Mouse (Mus musculus): ENCODE results near the gene Trhr2. TPM values are rescaled to one million over a fixed set of nuclear protein-coding genes. Genes with fewer than 3 reads are reported as not detected.

Trhr2 gene
- total RNA-seq, 2 experiments from 2014 or later = not detected

DNA sequence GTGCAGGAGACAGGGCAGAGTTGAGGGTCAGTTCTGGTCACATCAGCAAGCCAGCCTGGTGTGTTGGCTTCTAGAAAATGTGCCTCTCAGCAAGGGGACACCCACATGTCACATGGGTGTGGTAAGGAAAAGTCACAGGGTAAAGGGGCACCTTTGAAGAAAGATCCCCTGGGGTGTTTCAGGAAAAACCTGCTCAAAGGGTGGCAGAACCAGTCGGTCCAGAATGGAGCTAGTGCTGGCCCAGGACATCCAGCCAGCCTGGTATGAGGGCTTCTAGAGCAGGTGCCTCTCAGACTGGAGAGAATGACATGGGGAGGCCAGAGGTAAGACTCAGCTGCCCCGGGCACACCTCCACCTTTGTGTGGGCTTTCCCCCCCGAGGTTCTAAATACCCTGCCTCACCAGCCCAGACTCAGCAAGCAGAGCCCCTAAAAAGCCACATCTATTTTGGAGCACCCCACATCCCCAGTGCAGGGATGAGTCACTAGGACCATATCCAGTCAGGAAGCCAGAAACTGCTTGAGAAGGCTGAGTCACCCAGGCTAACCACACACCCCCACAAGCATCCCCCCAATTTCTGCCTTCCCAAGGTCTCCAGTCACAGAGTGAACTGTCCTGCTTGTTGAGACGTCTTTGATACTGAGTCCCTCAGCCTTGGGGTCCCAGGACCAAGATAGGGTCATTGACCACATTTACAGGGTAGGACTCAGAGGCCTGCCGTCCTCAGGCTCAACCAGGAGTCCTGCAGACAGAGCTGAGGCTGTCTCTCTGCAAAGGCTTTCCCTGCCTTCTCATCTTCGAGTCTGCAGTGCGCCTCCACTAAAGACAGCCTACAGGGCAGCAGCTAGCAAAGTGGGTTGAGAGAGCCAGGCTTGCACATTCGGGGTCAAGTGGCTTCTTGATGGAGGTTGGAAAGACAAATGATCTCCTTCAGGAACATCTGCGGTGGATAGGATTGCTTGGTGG, 4.6 kb downstream of the Trhr2 start:
- DNase-seq = no peak
- intact Hi-C loops (cut with DNase I) = no loop called here

DNA sequence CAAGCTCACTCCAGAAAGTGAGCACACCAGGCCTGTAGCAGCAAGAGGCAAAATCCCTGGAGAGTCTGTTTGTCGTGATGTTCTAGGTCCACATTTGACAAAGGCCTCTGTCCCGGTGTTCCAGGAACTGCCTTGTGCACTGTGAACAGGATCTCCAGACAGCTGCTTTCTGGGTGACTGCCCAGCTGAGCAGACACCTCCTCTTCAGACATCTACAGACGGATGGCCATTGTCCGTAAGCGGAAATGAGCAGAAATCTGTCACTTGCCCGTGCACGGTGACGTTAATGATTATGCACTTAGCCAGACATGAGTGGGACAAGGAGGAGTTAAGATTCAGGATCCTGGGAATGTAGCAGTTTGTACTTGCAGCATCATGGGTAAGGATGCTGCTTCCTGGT, 6.4 kb downstream of the Trhr2 start:
- intact Hi-C loops (cut with DNase I) = no loop called here
- DNase-seq = no peak

DNA sequence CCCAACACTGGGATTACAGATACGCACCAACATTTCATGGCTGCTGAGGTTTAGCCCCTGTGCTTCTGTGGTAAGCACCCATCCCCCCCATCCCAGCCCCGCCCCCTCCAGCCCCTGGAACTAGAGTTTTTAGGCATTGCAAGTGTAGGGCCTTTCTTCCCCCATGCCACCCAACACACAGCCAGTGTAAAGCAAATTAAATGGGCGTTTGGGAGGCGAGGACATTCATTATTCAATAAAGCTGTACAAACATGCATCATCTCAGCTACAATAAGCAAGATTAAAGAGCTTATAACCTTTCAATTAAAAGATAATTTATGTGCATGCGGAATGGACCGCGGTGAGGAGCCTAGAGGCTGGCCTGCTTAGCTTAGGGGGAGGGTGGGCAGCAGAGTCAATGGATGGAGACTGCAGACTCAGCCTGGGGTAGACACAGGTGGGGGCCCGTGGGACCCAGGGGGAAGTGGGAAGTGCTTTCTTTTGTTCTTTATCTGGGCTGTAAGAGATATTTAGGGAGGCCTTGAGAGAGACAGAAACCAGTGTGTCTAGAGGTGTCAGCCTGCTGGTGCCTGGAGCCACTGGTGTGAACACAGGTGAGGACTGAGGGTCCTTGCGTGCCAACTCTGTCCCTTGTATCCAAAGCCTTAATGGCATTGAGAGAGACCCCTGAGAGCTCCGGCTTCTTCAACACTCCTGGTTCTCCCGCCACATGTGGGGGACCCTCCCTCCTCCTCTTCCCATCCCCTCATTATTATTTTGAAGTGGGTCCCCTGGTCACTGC, 10.0 kb downstream of the Trhr2 start:
- DNase-seq = no peak
- intact Hi-C loops (cut with DNase I) = no loop called here

DNA sequence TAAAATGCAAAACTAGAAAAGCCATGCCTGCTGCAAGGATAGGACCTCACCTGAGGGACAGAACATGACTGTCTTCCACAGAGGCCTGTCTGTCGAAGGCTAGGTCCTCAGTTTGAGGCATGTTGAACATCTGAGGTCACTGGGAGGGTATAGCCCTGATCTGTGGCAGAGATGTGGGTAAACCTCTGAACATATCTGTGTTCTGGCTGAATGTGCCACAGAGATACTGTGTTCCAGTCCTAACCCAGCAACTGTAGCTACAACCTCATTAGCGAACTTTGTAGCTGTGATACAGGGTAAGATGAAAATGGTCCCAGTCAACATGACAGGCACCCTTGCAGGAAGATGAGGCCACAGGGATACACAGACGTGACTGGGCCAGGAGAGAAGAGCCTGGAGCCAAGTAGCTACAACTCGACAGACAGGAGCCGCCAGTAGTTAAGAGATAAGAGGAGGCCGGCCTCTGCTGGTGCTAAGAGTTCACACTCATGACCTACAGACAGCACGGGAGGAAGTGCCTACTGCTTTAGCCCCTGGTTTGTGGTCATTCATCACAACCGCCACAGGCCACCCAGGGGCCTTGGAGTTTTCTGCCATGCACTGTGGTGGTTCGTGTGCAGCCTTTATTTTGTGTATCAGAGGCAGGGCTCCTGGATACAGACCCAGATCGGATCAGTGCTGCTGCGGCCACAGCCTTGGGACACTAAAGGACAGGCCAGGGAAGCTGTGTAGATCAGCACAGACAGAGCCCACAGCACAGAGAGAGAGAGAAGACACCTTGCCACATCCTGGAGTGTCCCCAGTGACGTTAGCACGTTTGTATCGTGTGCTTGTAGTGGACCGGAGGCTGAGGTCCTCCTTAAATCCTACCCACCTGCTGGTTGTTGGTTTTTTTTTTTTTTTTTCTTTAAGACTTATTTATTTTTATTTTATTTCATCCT, 10.9 kb downstream of the Trhr2 start:
- DNase-seq = peak in 1 of 2 experiments; percentile 40
- intact Hi-C loops (cut with DNase I) = no loop called here

DNA sequence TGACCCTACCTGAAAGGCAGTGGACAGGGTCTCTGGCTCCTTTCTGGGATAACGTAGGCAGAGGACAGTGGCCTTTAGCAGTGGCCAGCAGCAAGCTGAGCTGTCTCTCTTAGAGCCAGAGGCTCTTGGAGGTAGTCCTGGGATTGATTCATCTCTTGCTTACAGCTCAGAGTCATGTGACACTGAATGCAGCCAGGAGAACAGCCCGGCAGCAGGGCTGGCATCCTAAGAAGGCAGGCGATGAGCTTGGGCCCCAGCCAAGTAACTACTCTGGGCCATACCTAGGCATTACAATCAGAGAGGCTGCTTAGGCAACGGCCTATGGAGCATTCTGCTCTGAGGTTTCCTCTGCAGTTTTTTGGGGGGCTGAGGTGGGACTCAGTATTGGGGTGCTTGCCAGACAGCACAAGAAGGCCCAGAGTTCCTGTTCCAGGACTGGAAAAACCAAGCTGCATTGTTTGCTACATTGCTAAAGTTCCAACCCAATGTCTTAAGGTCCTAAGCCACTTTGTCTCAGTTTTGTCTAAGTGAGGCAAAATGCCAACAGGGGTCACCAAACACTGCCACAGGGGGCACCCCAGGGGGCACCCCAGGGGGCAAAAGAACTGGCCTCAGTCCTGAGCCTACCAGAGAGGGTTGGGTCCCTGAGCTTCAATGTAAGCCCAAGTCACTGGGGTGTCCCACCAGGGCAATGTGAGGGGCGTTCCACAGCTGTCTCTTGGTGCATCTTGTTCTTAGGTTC, 12.6 kb downstream of the Trhr2 start:
- intact Hi-C loops (cut with DNase I) = no loop called here
- DNase-seq = peak in 1 of 2 experiments; percentile 67

DNA sequence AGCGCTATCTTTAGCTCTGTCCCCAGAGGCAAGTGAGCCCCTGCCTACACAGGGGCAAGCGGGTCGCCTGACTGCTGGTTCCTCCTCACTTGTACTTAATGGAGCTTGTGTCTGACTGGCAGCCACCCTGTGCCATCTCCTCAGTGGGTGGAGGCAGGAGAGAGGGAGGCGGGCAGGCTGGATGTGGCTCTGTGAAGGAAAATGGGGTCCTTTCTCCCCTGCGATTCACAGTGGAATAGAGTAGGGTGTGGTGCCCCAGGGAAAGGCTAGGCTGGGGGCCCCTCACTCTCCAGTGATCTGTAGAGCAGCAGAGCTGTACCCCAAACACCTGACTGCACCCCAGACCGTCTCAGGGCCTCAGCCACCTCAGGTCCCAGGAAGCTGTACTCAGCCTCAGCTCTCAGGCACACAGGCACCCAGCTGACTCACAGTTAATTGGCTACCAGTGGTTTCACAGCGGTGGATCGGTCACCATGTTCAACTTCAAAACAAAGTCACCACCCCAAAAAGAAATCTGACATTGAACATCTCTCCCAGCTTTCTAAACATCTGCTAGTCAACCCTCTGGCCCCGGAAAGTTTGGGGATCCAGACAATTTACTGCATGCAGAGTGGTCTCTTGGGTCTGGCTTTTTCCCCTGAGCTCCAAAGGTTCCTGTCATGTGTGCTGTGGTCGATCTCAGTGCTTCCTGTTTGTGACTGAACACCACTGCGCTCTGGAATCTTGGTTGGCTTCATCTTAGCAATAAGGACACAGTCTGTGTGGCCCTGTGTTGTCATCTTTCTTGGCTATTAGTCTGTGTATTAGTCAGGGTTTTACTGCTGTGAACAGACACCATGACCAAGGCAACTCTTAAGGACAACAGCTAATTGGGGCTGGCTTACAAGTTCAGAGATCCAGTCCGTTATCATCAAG, 15.1 kb downstream of the Trhr2 start:
- DNase-seq = no peak
- intact Hi-C loops (cut with DNase I) = loop anchor here (2.0 kb wide), 1 partner anchor 23 kb away; no protein-coding TSS in a partner anchor

DNA sequence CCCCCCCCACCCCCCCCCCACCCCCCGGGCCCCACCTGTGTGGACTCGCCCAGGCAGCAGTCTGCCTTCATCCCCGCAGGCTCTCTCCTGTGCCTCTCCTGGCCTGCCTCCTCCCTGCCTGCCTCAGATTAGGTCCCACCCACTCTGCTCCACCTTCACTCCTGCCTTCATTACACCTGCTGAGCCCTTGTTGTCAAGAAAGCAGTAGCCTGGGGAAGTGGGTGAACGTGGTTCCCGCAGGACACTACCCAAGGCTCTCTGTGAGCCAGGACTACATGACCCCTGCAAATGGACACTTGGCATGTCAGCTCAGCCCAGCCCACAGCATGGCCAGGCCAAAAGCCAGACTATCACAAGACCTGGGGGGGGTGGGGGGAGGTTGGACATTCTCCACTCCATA, 16.3 kb downstream of the Trhr2 start:
- no peak for DNase-seq
- intact Hi-C loops (cut with DNase I) = loop anchor here (2.0 kb wide), 1 partner anchor 25 kb away; no protein-coding TSS in a partner anchor

DNA sequence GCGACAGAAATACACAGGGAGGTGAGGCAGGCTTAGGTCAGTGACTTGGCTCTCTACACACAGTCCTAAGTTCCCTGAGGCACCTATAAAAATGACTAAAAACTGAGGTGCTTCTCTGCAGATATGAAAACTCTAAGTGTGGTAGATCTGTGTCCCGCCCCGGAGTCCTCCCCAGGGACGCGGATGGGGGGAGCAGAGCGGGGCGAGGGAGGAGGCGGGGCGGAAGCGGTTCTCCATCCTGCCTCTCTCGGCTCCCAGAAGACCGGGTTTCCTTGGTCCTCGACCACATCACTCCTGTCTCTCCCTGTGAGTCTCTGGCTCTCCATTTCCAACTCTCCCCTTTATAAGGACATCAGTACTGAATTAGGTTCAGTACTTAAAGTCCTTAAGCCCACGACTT, 16.8 kb downstream of the Trhr2 start:
- DNase-seq = peak; percentile 46 to 60
- intact Hi-C loops (cut with DNase I) = loop anchor here (2.0 kb wide), 1 partner anchor 25 kb away; no protein-coding TSS in a partner anchor

DNA sequence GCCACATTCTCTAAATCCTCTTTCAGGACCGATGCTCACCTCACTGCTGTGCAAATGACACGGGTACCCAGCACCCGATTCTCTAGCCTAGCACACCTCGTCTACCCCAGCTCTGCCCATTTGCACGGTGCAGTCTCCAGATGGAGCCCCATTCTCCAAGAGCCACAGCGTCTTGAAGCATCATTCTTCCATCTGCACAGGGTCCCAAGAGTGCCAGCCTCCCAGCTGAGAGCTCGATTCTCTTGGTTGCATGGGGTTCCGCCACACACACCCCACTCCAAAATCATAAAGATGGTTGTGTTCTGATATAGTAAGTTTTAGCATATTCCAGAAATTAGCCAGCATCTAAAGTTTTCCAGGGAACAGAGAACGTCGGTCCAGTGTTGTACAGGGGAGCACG, 17.2 kb downstream of the Trhr2 start:
- no peak for DNase-seq
- intact Hi-C loops (cut with DNase I) = no loop called here

DNA sequence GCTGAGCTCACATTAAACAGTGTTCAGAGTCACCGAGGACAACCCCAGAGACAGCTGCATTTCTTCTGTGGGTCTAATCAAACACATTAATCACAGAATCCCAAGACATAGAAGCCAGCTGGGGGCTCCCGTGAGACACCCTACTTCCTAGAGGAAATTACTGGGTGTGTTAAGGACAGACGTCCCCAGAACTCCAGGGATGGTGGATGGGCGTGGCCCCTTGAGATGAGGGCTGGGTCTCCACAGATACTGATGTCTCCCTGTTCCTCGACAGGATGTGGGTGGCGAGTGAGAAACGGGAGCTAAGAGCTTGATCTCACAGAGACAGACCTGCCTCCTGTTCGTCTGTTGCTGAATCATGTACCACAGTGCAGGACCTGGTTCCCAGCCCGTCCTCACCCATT, 17.7 kb downstream of the Trhr2 start:
- intact Hi-C loops (cut with DNase I) = no loop called here
- DNase-seq = peak; percentile 65 to 71

DNA sequence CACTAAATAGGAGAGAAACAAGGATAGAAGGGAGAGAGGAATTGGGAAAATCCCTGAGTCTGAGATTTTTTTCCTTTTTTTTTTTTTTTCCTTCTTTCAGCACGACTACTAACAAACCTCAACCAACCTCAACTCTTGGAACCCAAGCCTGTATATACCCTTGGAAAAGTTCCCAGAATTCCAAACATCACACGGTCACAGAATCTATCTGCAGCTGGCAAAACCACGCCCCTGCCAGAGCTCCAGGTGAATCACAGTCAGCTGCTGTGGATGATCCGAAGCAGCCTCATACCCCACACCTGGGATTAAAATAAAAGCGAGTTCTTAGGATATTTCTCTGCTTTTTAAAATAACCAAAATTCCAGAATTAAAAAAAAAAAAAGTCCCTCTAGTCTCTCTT, 18.2 kb downstream of the Trhr2 start:
- no peak for DNase-seq
- intact Hi-C loops (cut with DNase I) = no loop called here

DNA sequence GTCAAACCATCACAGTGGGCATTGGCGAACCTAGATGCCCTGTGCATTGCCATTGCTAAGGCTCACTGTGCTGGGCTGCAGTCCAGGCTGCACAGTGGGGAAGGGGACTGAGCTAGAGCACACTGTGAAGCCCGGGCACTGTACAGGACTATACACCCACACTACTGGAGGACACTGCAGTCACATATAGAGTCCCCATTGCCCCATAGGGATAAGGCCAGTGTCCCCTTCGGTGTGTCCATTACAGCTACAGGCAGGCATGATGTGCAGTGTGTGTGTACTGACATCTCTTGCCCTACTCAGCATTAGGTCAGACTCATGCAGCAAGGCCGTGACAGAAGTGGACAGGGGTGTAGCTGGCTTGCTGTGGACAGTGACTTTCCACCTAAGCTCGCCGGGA, 18.8 kb downstream of the Trhr2 start:
- no peak for DNase-seq
- intact Hi-C loops (cut with DNase I) = no loop called here

DNA sequence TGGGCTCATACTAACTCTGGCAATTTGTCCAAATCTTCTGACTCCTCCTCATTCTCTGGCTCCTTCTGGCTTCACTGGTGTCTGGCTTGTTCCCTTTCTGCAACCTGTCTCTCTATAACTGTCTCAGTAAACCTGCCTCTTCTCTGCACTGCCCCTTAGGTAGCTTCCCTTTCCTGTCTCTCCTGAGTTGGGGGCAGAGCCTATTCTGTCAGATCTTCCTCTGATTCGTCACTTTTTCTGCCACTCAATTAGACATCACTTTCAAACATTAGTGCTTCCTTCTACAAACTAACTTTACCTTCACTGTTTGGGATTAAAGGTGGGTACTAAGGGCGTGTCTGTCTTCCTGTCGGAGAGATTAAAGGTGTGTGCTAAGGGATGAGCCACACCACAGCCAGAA, 19.8 kb downstream of the Trhr2 start:
- intact Hi-C loops (cut with DNase I) = no loop called here
- no peak for DNase-seq

DNA sequence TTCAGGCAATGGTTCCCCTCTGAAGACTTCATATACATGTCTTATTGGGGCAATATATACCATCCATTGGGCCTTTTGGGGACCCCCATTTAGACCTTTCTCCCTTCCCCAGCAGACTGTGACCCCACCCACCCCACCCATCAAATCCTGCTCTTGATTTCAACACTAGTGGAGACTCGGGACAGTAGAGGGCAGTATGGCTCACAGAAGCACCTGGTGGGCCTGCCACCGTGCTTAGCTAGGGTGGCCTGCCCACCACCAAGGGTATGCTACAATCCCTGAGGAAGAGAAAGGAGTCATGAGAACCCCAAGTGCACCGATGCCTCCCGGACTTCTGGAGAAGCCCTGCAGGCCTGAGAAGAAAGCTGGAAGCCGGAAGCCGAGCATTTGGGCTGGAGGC, 21.7 kb downstream of the Trhr2 start:
- no peak for DNase-seq
- intact Hi-C loops (cut with DNase I) = no loop called here

DNA sequence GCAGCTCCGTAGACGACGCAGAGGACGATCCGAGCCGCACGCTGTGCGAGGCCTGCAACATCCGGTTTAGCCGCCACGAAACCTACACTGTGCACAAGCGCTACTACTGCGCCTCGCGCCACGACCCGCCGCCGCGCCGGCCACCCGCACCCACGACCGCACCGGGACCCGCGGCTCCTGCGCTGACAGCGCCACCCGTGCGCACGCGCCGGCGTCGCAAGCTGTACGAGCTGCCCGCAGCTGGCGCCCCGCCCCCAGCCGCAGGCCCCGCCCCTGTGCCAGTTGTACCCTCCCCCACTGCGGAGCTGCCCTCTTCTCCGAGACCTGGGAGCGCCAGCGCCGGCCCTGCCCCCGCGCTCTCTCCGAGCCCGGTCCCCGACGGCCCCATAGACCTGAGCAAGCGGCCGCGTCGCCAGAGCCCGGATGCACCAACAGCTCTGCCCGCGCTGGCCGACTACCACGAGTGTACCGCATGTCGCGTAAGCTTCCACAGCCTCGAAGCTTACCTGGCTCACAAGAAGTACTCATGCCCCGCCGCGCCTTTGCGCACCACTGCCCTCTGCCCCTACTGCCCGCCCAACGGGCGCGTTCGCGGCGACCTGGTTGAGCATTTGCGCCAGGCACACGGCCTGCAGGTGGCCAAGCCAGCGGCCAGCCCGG, 24.2 kb downstream of the Trhr2 start:
- intact Hi-C loops (cut with DNase I) = no loop called here
- DNase-seq = no peak

DNA sequence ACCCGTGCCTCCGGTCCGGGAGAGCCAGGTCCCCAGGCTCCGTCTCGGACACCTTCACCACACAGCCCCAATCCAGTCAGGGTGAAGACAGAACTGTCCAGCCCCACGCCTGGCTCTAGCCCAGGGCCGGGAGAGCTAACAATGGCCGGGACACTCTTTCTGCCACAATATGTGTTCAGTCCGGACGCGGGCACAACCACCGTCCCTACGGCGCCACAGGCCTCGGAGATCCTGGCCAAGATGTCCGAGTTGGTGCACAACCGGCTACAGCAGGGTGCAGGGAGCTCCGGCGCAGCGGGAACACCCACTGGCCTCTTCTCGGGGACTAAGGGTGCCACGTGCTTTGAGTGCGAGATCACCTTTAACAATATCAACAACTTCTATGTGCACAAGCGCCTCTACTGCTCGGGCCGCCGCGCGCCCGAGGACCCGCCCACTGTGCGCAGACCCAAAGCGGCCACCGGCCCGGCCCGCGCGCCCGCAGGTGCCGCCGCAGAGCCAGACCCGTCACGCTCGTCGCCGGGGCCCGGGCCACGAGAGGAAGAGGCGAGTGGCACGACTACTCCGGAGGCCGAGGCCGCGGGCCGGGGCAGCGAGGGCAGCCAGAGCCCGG, 24.8 kb downstream of the Trhr2 start:
- no peak for DNase-seq
- intact Hi-C loops (cut with DNase I) = no loop called here

DNA sequence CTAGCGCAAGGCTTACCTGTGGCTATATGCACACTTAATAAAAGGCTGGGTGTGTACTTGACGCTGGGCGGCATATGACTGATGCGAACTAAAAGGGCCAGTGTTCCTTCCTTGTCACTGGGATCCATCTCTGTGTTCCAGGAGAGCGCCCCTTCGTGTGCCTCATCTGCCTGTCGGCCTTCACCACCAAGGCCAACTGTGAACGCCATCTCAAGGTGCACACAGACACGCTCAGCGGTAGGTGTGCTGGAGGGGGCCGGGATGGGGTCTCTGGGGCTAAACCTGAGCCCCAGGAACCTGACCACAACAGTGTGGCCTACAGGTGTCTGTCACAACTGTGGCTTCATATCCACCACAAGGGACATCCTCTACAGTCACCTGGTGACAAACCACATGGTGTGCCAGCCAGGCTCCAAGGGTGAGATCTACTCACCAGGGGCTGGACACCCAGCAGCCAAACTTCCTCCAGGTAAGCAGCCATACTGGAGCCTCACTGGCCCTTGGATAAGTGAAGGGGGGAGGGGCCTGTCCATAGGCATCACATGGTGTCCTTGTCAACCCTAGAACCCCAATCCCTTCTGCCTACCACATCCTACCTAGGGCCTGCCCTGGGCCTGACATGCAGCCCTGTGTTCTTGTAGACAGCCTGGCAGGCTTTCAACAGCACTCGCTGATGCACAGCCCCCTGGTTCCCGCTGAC, 25.6 kb downstream of the Trhr2 start:
- DNase-seq = no peak
- intact Hi-C loops (cut with DNase I) = loop anchor here (5.0 kb wide), 1 partner anchor 358 kb away; no protein-coding TSS in a partner anchor
